Mouse (Mus musculus) liver (tissue): ENCODE results near the gene Retreg1.

Experiments
- DNase-seq: peaks from one replicate; pipeline ENCODE4 v3.0.0-alpha.2; 2020; ENCODE audit warnings: mixed read lengths

Gene Retreg1

GRCm38 (mm10) chr15:25884416-25884958, 41.5 kb downstream of the Retreg1 start:
- no peak for DNase-seq

- DNase-seq, result no peak
Measured at GRCm38 (mm10) chr15:25886581-25887011, 43.6 kb downstream of the Retreg1 start.

GRCm38 (mm10) chr15:25889927-25890326, 46.9 kb downstream of the Retreg1 start:
- DNase-seq, result no peak

GRCm38 (mm10) chr15:25891556-25891955, 48.6 kb downstream of the Retreg1 start:
- peak; percentile 37 for DNase-seq

GRCm38 (mm10) chr15:25893327-25893726, 50.3 kb downstream of the Retreg1 start:
- DNase-seq, result no peak

- no peak for DNase-seq
Measured at GRCm38 (mm10) chr15:25896783-25897182, 53.8 kb downstream of the Retreg1 start.

GRCm38 (mm10) chr15:25897617-25898016, 54.6 kb downstream of the Retreg1 start:
- no peak for DNase-seq

GRCm38 (mm10) chr15:25899021-25899420, 56.0 kb downstream of the Retreg1 start:
- DNase-seq, result no peak

- DNase-seq, result peak; percentile 69
Measured at GRCm38 (mm10) chr15:25900540-25900939, 57.6 kb downstream of the Retreg1 start.

- DNase-seq, result no peak
Measured at GRCm38 (mm10) chr15:25902931-25903615, 60.1 kb downstream of the Retreg1 start.

GRCm38 (mm10) chr15:25904435-25905021, 61.5 kb downstream of the Retreg1 start:
- no peak for DNase-seq

- no peak for DNase-seq
Measured at GRCm38 (mm10) chr15:25909783-25910494, 67.0 kb downstream of the Retreg1 start.

- no peak for DNase-seq
Measured at GRCm38 (mm10) chr15:25910495-25910865, 67.5 kb downstream of the Retreg1 start.

GRCm38 (mm10) chr15:25910924-25911323, 67.9 kb downstream of the Retreg1 start:
- DNase-seq, result no peak

GRCm38 (mm10) chr15:25912911-25913310, 69.9 kb downstream of the Retreg1 start:
- DNase-seq, result no peak

GRCm38 (mm10) chr15:25913659-25914058, 70.7 kb downstream of the Retreg1 start:
- DNase-seq, result no peak

GRCm38 (mm10) chr15:25914160-25914559, 71.2 kb downstream of the Retreg1 start:
- DNase-seq, result no peak

- DNase-seq, result no peak
Measured at GRCm38 (mm10) chr15:25915013-25915412, 72.0 kb downstream of the Retreg1 start.

GRCm38 (mm10) chr15:25915574-25916205, 72.7 kb downstream of the Retreg1 start:
- no peak for DNase-seq

- DNase-seq, result no peak
Measured at GRCm38 (mm10) chr15:25916252-25916651, 73.3 kb downstream of the Retreg1 start.

GRCm38 (mm10) chr15:25918641-25919040, 75.7 kb downstream of the Retreg1 start:
- DNase-seq, result no peak

GRCm38 (mm10) chr15:25919995-25920394, 77.0 kb downstream of the Retreg1 start:
- DNase-seq, result no peak

GRCm38 (mm10) chr15:25920886-25921285, 77.9 kb downstream of the Retreg1 start:
- DNase-seq, result no peak
